Mouse (Mus musculus) liver, adult 2 months (tissue): ENCODE data around the gene Rarb. TPM values are rescaled to one million over a fixed set of nuclear protein-coding genes. Genes with fewer than 3 reads are reported as not detected.

Experiments used
- DNase-seq: peaks from one replicate; pipeline ENCODE4 v3.0.0-alpha.2; 2011; ENCODE audit warnings: low read depth, low spot score; ENCODE audit errors: extremely low read depth
- H3K27ac ChIP-seq: fragments of 200-500 bp; replicated peaks from 2 replicates; pipeline ENCODE4 v1.5.1; 2012; ENCODE audit warnings: low read depth, mild to moderate bottlenecking, control low read depth, inconsistent platforms, low read length; ENCODE audit not compliant: insufficient read depth
- H3K27me3 ChIP-seq: fragments of 200-500 bp; 2 replicates; pipeline ENCODE4 v1.6.1; 2012; ENCODE audit warnings: mild to moderate bottlenecking, moderate library complexity, low read length, inconsistent platforms; ENCODE audit not compliant: control insufficient read depth, insufficient read depth
- H3K36me3 ChIP-seq: fragments of 200-500 bp; 2 replicates; pipeline ENCODE4 v1.6.1; 2012; ENCODE audit warnings: low read length, inconsistent platforms; ENCODE audit not compliant: control insufficient read depth, insufficient read depth
- H3K4me1 ChIP-seq: fragments of 200-500 bp; 2 replicates; pipeline ENCODE4 v1.6.1; 2011; ENCODE audit warnings: low read length; ENCODE audit not compliant: control insufficient read depth, insufficient read depth
- H3K4me3 ChIP-seq: fragments of 200-500 bp; 2 replicates; pipeline ENCODE4 v1.5.1; 2011; ENCODE audit warnings: low read depth, mild to moderate bottlenecking, control low read depth, low read length, moderate library complexity; ENCODE audit not compliant: insufficient read depth
- H3K79me2 ChIP-seq: fragments of 200-500 bp; 2 replicates; pipeline ENCODE4 v1.6.1; 2012; ENCODE audit warnings: inconsistent platforms, mild to moderate bottlenecking, low read length, moderate library complexity; ENCODE audit not compliant: control insufficient read depth, insufficient read depth
- H3K9ac ChIP-seq: fragments of 200-500 bp; 2 replicates; pipeline ENCODE4 v1.6.1; 2012; ENCODE audit warnings: low read depth, mild to moderate bottlenecking, control low read depth, inconsistent platforms, low read length
- CTCF ChIP-seq: fragments of 200-500 bp; IDR thresholded peaks from 2 replicates; pipeline ENCODE4 v1.5.1; 2011; ENCODE audit warnings: low read depth, low read length, control low read depth
- POLR2A ChIP-seq: fragments of 200-500 bp; IDR thresholded peaks from 2 replicates; pipeline ENCODE4 v1.6.1; 2011; ENCODE audit warnings: low read length, control low read depth; ENCODE audit not compliant: insufficient read depth; ENCODE audit errors: extremely low read depth
- WGBS: fragments of 180-500 bp; shearing (Covaris S2); methylation state at CpG from one replicate; pipeline ENCODE4 v1.1.7; 2018; 5-methylcytosine and 5-hydroxymethylcytosine counted together
- polyA plus RNA-seq: library from polyadenylated mRNA; depleted of rRNA; stranded (reverse); fragments of >200 nt; gene quantifications from 2 replicates; pipeline ENCODE4 v1.2.3, GENCODE M21; 2012
- total RNA-seq: library from RNA; depleted of rRNA; stranded (reverse); fragments of >200 nt; gene quantifications from 2 replicates; pipeline ENCODE4 v1.2.3, GENCODE M21; 2014

The Rarb gene
- total and polyA plus RNA-seq, 2 experiments: 2.8 to 6.9 TPM

GRCm38 (mm10) chr14:16554643-16555459, 264.1 kb downstream of the Rarb start:
- TF ChIP-seq POLR2A: no peak
- TF ChIP-seq CTCF: no peak
- H3K4me1 ChIP-seq: peaks cover 4% of the 10 kb centered on the region; the same call in 1 of the 2 replicates
- WGBS: 68% methylated on average over 12 of the region's 12 CpGs
- no peak for DNase-seq
- no peaks in the 10 kb centered on the region for H3K36me3 ChIP-seq
- no peak overlapping the region for H3K9ac ChIP-seq
- no peaks in the 10 kb centered on the region for H3K27me3 ChIP-seq
- H3K79me2 ChIP-seq: peaks cover 8% of the 10 kb centered on the region; the same call in 1 of the 2 replicates
- H3K27ac ChIP-seq: peak overlapping the region; percentile 29; the same call in 1 of the 2 replicates
- no peak overlapping the region for H3K4me3 ChIP-seq

DNA sequence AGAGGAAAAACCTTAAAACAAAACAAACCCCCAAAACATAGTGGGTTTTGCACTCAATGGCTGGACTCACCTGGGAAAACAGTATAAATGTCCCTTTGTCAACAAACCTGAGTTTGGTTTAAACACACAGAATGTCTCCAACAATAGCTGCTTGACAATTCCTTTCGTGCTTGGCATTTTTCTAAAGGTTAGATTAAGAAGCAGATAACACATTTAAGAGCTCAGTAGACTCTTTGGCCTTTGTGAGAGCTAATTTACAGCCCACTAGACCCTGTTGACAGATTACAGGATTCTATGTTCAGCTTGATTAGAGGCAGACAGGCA, 264.7 kb downstream of the Rarb start:
- Histone ChIP-seq H3K79me2 (peaks cover 8% of the 10 kb centered on the region; the same call in 1 of the 2 replicates), H3K36me3 (no peaks in the 10 kb centered on the region), H3K27me3 (no peaks in the 10 kb centered on the region), H3K4me3 (no peak overlapping the region), H3K4me1 (peaks cover 4% of the 10 kb centered on the region; the same call in 1 of the 2 replicates), H3K27ac (peak overlapping the region; percentile 29; the same call in 1 of the 2 replicates), H3K9ac (no peak overlapping the region)
- DNase-seq: no peak
- no peak for TF ChIP-seq POLR2A
- TF ChIP-seq CTCF: no peak
- 71% methylated on average over 1 of the region's 1 CpGs for WGBS

DNA sequence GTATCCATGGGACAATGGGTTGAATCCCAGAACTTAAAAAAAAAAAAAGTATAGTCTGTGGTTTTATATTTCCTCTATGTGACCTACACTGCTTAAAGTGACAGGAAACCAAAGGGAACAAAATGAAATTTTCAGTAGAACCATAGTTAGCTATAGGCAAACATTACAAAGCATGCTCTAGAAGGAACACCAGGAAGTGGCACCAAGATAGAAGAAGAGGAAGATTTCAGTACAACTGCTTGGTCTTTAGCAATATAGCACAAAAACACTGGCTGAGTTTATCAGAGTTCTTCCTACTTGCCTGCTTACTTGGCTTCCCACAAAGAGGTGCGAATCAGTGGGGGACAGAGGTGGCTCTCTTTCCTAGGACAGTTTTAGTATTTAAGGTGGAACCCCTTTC, 266.7 kb downstream of the Rarb start:
- 65% methylated on average over 1 of the region's 1 CpGs for WGBS

GRCm38 (mm10) chr14:16551843-16552242, 267.1 kb downstream of the Rarb start:
- 79% methylated on average over 1 of the region's 1 CpGs for WGBS
- Histone ChIP-seq H3K79me2 (peaks cover 2% of the 10 kb centered on the region; the same call in 1 of the 2 replicates), H3K4me3 (no peak overlapping the region), H3K27ac (no peak overlapping the region), H3K27me3 (no peaks in the 10 kb centered on the region), H3K4me1 (peaks cover 3% of the 10 kb centered on the region; the same call in 1 of the 2 replicates), H3K36me3 (no peaks in the 10 kb centered on the region), H3K9ac (no peak overlapping the region)
- TF ChIP-seq CTCF: no peak
- no peak for DNase-seq

More for the DNA sequence above, 266.7 kb downstream of the Rarb start:
- Histone ChIP-seq H3K27me3 (no peaks in the 10 kb centered on the region), H3K4me1 (0 out of 2 replicates have a peak, but pooled peaks cover 2% of the 10 kb centered on the region), H3K36me3 (no peaks in the 10 kb centered on the region), H3K9ac (no peak overlapping the region), H3K4me3 (no peak overlapping the region), H3K27ac (no peak overlapping the region), H3K79me2 (peaks cover 3% of the 10 kb centered on the region; the same call in 1 of the 2 replicates)
- TF ChIP-seq CTCF: no peak
- TF ChIP-seq POLR2A: no peak
- no peak for DNase-seq

- no peak for DNase-seq
- H3K4me3 ChIP-seq: no peak overlapping the region
- no peaks in the 10 kb centered on the region for H3K27me3 ChIP-seq
- no peak overlapping the region for H3K27ac ChIP-seq
- H3K79me2 ChIP-seq: peaks cover 2% of the 10 kb centered on the region; the same call in 1 of the 2 replicates
- WGBS: 94% methylated on average over 8 of the region's 8 CpGs
- no peak for TF ChIP-seq CTCF
- no peak overlapping the region for H3K9ac ChIP-seq
- no peaks in the 10 kb centered on the region for H3K36me3 ChIP-seq
- peaks cover 3% of the 10 kb centered on the region; the same call in 1 of the 2 replicates for H3K4me1 ChIP-seq
Measured at GRCm38 (mm10) chr14:16548200-16548576, 270.8 kb downstream of the Rarb start.
